Mouse (Mus musculus) liver, embryonic 12.5 days (tissue): Measurements from ENCODE around the gene Malrd1. TPM values are rescaled to one million over a fixed set of nuclear protein-coding genes. Genes with fewer than 3 reads are reported as not detected.

ENCODE experiments used
- ATAC-seq: fragments of 200-750 bp; cut with Nextera tagmentation; 2 replicates; pipeline ENCODE4 v1.8.0; 2017; ENCODE audit warnings: moderate number of reproducible peaks, mild to moderate bottlenecking, moderate library complexity
- H3K27ac ChIP-seq: fragments of 300-500 bp; sonication (generic); 2 replicates; pipeline ENCODE4 v1.5.1; 2016; ENCODE audit warnings: mild to moderate bottlenecking
- H3K27me3 ChIP-seq: fragments of 300-500 bp; sonication (generic); replicated peaks from 2 replicates; pipeline ENCODE4 v1.6.1; 2016; ENCODE audit warnings: mild to moderate bottlenecking, moderate library complexity
- H3K36me3 ChIP-seq: fragments of 300-500 bp; sonication (generic); 2 replicates; pipeline ENCODE4 v1.6.1; 2016; ENCODE audit warnings: mild to moderate bottlenecking, moderate library complexity
- H3K4me1 ChIP-seq: fragments of 300-500 bp; sonication (generic); 2 replicates; pipeline ENCODE4 v1.6.1; 2016
- H3K4me2 ChIP-seq: fragments of 300-500 bp; sonication (generic); 2 replicates; pipeline ENCODE4 v1.6.1; 2016; ENCODE audit warnings: mild to moderate bottlenecking, moderate library complexity
- H3K4me3 ChIP-seq: fragments of 300-500 bp; sonication (generic); 2 replicates; pipeline ENCODE4 v1.5.1; 2016; ENCODE audit warnings: mild to moderate bottlenecking, moderate library complexity
- H3K9ac ChIP-seq: fragments of 300-500 bp; sonication (generic); 2 replicates; pipeline ENCODE4 v1.6.1; 2016; ENCODE audit warnings: mild to moderate bottlenecking, moderate library complexity
- H3K9me3 ChIP-seq: fragments of 300-500 bp; sonication (generic); replicated peaks from 2 replicates; pipeline ENCODE4 v1.6.1; 2016; ENCODE audit warnings: mild to moderate bottlenecking, moderate library complexity
- WGBS: fragments of 180-500 bp; shearing (Covaris S2); methylation state at CpG from one replicate; pipeline ENCODE4 v1.1.7; 2016; ENCODE audit not compliant: insufficient replicate concordance; 5-methylcytosine and 5-hydroxymethylcytosine counted together
- polyA plus RNA-seq: library from polyadenylated mRNA; unstranded; fragments of >200 nt; fragmentation: Nextera tagmentation; extraction: Ambion mirVana; gene quantifications from 2 replicates; pipeline ENCODE4 v1.2.1, GENCODE M21; 2016

Malrd1 gene
- polyA plus RNA-seq, 1 experiment from 2014 or later, result not detected

DNA sequence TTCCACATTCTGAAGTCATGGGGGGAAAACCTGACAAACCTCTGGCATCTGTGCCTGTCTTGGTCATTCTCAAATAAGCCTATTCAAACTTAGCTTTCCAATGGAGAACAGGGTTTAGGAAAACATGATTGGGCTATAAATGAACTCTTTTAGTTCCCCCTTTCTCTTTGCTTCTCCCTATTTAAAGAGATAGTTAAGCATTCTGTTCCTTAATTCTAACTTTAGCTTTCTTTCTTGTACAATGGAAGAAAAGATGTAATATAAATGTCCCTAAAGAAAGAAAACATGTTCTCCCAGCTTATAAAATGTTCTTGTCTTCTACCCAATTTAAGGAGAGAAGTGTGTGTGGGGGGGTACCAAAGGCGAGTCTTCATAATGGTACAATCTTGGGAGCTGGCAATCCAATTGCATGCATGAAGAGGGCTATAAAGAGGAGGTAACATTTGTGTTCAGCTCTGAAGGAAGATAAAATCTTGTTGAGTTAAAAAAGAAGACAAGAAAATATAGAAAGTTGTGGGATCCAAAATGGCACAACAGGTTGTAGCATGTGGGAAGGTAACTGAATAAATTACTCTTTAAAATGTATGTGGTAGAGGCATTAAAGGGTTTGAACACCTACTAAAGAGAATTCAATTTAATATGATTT lies 702.0 kb downstream of the Malrd1 start:
- no peak for ATAC-seq
- Histone ChIP-seq H3K9ac (no peak overlapping the region), H3K4me3 (no peak overlapping the region), H3K9me3 (no peaks in the 10 kb centered on the region), H3K4me1 (no peaks in the 10 kb centered on the region), H3K36me3 (no peaks in the 10 kb centered on the region), H3K27me3 (no peaks in the 10 kb centered on the region), H3K27ac (no peak overlapping the region), H3K4me2 (no peak overlapping the region)
- 38% methylated on average over 1 of the region's 1 CpGs for WGBS

DNA sequence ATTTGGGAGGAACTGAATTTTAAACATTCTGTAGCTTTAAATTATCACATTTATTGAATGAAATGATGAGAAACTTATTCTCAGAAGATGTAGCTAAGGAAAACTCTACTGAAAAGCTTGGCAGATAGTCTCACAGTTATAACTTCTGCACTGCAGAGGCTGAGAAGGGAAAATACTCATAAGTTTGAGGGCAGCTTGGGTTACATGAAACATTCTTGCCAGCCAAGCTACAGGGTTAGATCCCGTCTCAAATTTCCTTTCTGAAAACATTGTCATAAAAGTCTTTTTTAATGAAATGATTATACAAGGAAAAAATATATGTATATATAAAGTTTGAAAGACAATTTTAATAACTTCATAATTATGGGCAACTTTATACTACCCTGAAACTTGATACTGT lies 714.6 kb downstream of the Malrd1 start:
- H3K4me3 ChIP-seq, result no peak overlapping the region
- H3K9ac ChIP-seq, result no peak overlapping the region
- no peaks in the 10 kb centered on the region for H3K27me3 ChIP-seq
- ATAC-seq, result no peak
- H3K9me3 ChIP-seq, result no peaks in the 10 kb centered on the region
- H3K36me3 ChIP-seq, result no peaks in the 10 kb centered on the region
- H3K4me2 ChIP-seq, result no peak overlapping the region
- H3K27ac ChIP-seq, result no peak overlapping the region
- H3K4me1 ChIP-seq, result no peaks in the 10 kb centered on the region
- WGBS, result 59% methylated on average over 1 of the region's 1 CpGs

DNA sequence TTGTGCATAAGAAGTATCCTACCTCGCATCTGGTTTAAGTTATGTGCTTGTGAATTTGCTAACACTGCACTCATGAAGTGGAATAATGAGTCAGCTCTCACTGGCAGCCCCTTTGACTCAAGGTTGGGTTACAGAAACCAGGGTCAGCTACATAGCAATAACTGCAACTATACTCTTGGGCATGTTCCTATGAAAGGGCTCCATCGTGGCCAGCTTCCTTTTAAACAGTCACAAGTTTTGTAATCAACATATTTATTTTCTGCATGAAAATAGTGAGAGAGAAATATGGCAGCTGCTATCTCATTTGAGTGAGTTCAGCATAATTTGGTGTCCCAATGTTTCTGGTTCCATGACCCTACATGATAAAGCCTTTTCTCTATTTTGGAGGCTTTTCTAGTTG lies 716.8 kb downstream of the Malrd1 start:
- WGBS, result 59% methylated on average over 2 of the region's 2 CpGs
- no peak overlapping the region for H3K4me3 ChIP-seq

DNA sequence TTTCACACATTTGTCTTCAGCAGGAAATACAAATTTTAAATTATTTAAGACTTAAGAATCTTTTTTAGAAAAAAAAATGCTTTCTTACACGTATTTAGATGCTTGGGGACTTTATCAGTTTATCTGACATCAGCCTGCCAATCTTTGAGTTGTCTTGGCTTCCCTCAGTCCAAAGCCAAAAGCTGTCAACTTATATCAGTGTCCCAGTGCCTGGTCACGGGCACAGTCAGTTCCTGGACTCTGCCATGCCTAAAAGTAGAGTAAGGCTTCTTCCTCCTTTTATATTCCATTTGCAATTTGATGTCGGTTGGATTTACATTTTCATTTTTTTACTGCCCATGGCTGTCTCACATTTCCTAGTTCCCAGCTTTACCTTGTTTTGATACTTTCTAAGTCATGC lies 722.6 kb downstream of the Malrd1 start:
- no peak for ATAC-seq
- 38% methylated on average over 3 of the region's 3 CpGs for WGBS
- H3K4me1 ChIP-seq, result no peaks in the 10 kb centered on the region
- H3K4me3 ChIP-seq, result no peak overlapping the region
- no peak overlapping the region for H3K9ac ChIP-seq
- no peak overlapping the region for H3K27ac ChIP-seq
- H3K36me3 ChIP-seq, result no peaks in the 10 kb centered on the region
- H3K4me2 ChIP-seq, result no peak overlapping the region
- H3K27me3 ChIP-seq, result no peaks in the 10 kb centered on the region
- H3K9me3 ChIP-seq, result no peaks in the 10 kb centered on the region

More for the DNA sequence above, 716.8 kb downstream of the Malrd1 start:
- no peak for ATAC-seq
- no peak overlapping the region for H3K9ac ChIP-seq
- no peaks in the 10 kb centered on the region for H3K36me3 ChIP-seq
- no peaks in the 10 kb centered on the region for H3K27me3 ChIP-seq
- H3K4me1 ChIP-seq, result no peaks in the 10 kb centered on the region
- H3K9me3 ChIP-seq, result no peaks in the 10 kb centered on the region
- H3K27ac ChIP-seq, result no peak overlapping the region
- H3K4me2 ChIP-seq, result no peak overlapping the region

DNA sequence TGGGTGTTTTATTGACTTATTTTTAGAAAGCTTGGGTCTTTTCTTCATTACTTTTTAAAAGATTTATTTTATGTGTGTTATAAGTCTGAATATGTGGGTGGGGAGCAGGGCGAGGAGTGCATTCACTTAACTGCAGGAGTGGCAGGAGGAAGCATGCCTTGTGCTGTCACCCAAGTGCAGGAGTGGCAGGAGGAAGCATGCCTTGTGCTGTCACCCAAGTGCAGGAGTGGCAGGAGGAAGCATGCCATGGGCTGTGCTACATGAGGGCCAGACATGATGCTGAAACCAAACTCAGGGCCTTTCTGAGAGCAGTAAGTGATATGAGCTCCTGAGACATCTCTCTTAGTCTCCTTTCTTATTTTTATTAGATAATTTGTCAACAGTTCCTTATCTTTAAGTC lies 726.0 kb downstream of the Malrd1 start:
- no peak for ATAC-seq
- no peaks in the 10 kb centered on the region for H3K27me3 ChIP-seq
- H3K36me3 ChIP-seq, result no peaks in the 10 kb centered on the region
- no peak overlapping the region for H3K4me2 ChIP-seq
- H3K4me1 ChIP-seq, result no peaks in the 10 kb centered on the region
- no peaks in the 10 kb centered on the region for H3K9me3 ChIP-seq
- no peak overlapping the region for H3K27ac ChIP-seq
- H3K9ac ChIP-seq, result no peak overlapping the region
- WGBS, result 41% methylated on average over 1 of the region's 1 CpGs
- H3K4me3 ChIP-seq, result no peak overlapping the region
